In the genomic region with DNA sequence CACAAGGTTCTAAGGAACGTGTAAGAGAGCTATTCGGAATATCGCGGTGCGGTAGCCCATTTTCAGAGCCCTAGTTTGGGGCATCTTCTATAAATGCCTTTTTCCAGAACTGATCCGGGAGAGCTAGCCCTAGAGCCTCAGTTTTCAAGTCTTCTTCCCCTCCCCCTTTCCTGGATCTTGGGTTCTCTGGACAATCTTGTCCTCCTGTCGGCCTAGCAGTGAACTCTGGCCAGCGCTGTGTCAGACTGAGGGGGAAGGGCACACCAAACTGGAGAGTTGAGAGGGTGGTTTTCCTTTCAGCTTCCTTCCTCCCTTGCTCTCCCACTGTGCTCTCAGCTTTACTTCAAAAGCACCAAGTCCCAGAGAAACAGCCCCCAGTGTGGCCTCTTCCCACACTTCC, we compare ENCODE assay signal across 8 mouse cellular contexts. TPM values are rescaled to one million over a fixed set of nuclear protein-coding genes. Genes with fewer than 3 reads are reported as not detected.
DNase-seq lines count a peak whose midpoint lies in the region; ATAC-seq and TF ChIP-seq lines count a peak whose summit lies in the region.

No protein-coding gene starts in this region.

- H3K4me3 ChIP-seq in testis, adult 2 months (ENCODE audit: control insufficient read depth, low read depth, low read length): peak overlapping the region; percentile 82
- H3K4me3 ChIP-seq in forebrain, embryonic 15.5 days: peak overlapping the region; percentile 43
- H3K4me3 ChIP-seq in liver, embryonic 13.5 days (replicated peaks): peak overlapping the region; percentile 59
- H3K4me3 ChIP-seq in neural tube, embryonic 12.5 days: peak overlapping the region; percentile 50

- H3K27ac ChIP-seq in testis, adult 2 months (ENCODE audit: control insufficient read depth, insufficient read depth, low read depth, low read length): no peak overlapping the region; the same call in 1 of the 2 replicates
- H3K27ac ChIP-seq in forebrain, embryonic 15.5 days (replicated peaks): no peak overlapping the region
- no peak overlapping the region for H3K27ac ChIP-seq in liver, embryonic 13.5 days
- no peak overlapping the region for H3K27ac ChIP-seq in neural tube, embryonic 12.5 days

- TF ChIP-seq POLR2A in testis, adult 2 months (IDR thresholded peaks at IDR 0.05; ENCODE audit: control insufficient read depth, low read depth, low read length): no peak

- peaks cover 3% of the 10 kb centered on the region; the same call in 1 of the 2 replicates for H3K27me3 ChIP-seq in testis, adult 2 months (ENCODE audit: control insufficient read depth, insufficient read depth, low read length)
- H3K27me3 ChIP-seq in forebrain, embryonic 15.5 days: peaks cover 4% of the 10 kb centered on the region; the same call in 1 of the 2 replicates
- peaks cover 28% of the 10 kb centered on the region for H3K27me3 ChIP-seq in liver, embryonic 13.5 days
- peaks cover 34% of the 10 kb centered on the region for H3K27me3 ChIP-seq in neural tube, embryonic 12.5 days (replicated peaks)

- H3K36me3 ChIP-seq in testis, adult 2 months (ENCODE audit: control insufficient read depth, insufficient read depth, low read length): no peaks in the 10 kb centered on the region
- no peaks in the 10 kb centered on the region for H3K36me3 ChIP-seq in forebrain, embryonic 15.5 days
- H3K36me3 ChIP-seq in liver, embryonic 13.5 days: no peaks in the 10 kb centered on the region
- no peaks in the 10 kb centered on the region for H3K36me3 ChIP-seq in neural tube, embryonic 12.5 days

- no peak for DNase-seq in testis, postnatal 14 days (ENCODE audit: low spot score)
- peak; percentile 8 for DNase-seq in induced T-regulatory cell, adult 2 months (ENCODE audit: low read depth)
- no peak for DNase-seq in liver, embryonic 13.5 days
- no peak for DNase-seq in layer of hippocampus, adult 11-12 months (ENCODE audit: low spot score)

- TF ChIP-seq CTCF in testis, adult 2 months (IDR thresholded peaks at IDR 0.05; ENCODE audit: control insufficient read depth, insufficient read depth, insufficient replicate concordance, low read depth, low read length): no peak

- WGBS in forebrain, embryonic 15.5 days: 9% methylated on average over 8 of the region's 8 CpGs
- 1% methylated on average over 8 of the region's 8 CpGs for WGBS in liver, embryonic 13.5 days (ENCODE audit: insufficient replicate concordance)
- WGBS in neural tube, embryonic 12.5 days: 6% methylated on average over 8 of the region's 8 CpGs

- no peak overlapping the region for H3K9ac ChIP-seq in forebrain, embryonic 15.5 days (replicated peaks)
- peak overlapping the region; percentile 58; the same call in 1 of the 2 replicates for H3K9ac ChIP-seq in liver, embryonic 13.5 days
- H3K9ac ChIP-seq in neural tube, embryonic 12.5 days: no peak overlapping the region

- no peak for ATAC-seq in forebrain, embryonic 15.5 days (replicated peaks)
- peak; percentile 68 for ATAC-seq in liver, embryonic 13.5 days (ENCODE audit: low read depth)
- 0 out of 2 replicates have a peak, but pooled peaks have one; percentile 18 for ATAC-seq in neural tube, embryonic 12.5 days (ENCODE audit: low FRiP score, low read depth)
- ATAC-seq in megakaryocyte-erythroid progenitor cell, adult 5-6 weeks (replicated peaks; ENCODE audit: low FRiP score, low TSS enrichment, poor library complexity, severe bottlenecking): no peak

- H3K9me3 ChIP-seq in forebrain, embryonic 15.5 days: no peaks in the 10 kb centered on the region
- H3K9me3 ChIP-seq in liver, embryonic 13.5 days (replicated peaks): no peaks in the 10 kb centered on the region
- H3K9me3 ChIP-seq in neural tube, embryonic 12.5 days: no peaks in the 10 kb centered on the region

- H3K4me1 ChIP-seq in testis, adult 2 months (ENCODE audit: control insufficient read depth, insufficient read depth, low read length): peaks cover 9% of the 10 kb centered on the region
- peaks cover 12% of the 10 kb centered on the region for H3K4me1 ChIP-seq in forebrain, embryonic 15.5 days
- H3K4me1 ChIP-seq in liver, embryonic 13.5 days (replicated peaks): peaks cover 7% of the 10 kb centered on the region
- peaks cover 8% of the 10 kb centered on the region; the same call in 1 of the 2 replicates for H3K4me1 ChIP-seq in neural tube, embryonic 12.5 days

- peak overlapping the region; percentile 76 for H3K4me2 ChIP-seq in forebrain, embryonic 15.5 days (replicated peaks)
- peak overlapping the region; percentile 63 for H3K4me2 ChIP-seq in liver, embryonic 13.5 days
- peak overlapping the region; percentile 92 for H3K4me2 ChIP-seq in neural tube, embryonic 12.5 days (replicated peaks)

RNA-seq across cellular contexts. Expression of gene Arhgef5, which starts 1.0 kb away (rescaled TPM):
- polyA plus RNA-seq in testis, adult 2 months (2012; rRNA removed): 1.5 and 2.2 TPM in 2 replicates
- polyA plus RNA-seq in forebrain, embryonic 15.5 days (2015; fragmentation: Nextera tagmentation; extraction: Ambion mirVana): 1.8 and 2.2 TPM in 2 replicates
- 1.2 and 1.4 TPM in 2 replicates for polyA plus RNA-seq in liver, embryonic 13.5 days (2015; fragmentation: Nextera tagmentation; extraction: Ambion mirVana)
- polyA plus RNA-seq in neural tube, embryonic 12.5 days (2016; fragmentation: Nextera tagmentation; extraction: Ambion mirVana): 3.3 and 3.4 TPM in 2 replicates
- total RNA-seq in megakaryocyte-erythroid progenitor cell, adult 5-6 weeks (2014; fragmentation: Nextera tagmentation): 1.9 and 2.4 TPM in 2 replicates
- total RNA-seq in megakaryocyte-erythroid progenitor cell, adult 5-6 weeks (2017): 0.89 and 1.3 TPM in 2 replicates

RNA-seq across cellular contexts. Expression of gene Olfr47, which starts 35.0 kb away (rescaled TPM):
- not detected in 2 replicates for polyA plus RNA-seq in testis, adult 2 months (2012; rRNA removed)
- not detected in 2 replicates for polyA plus RNA-seq in forebrain, embryonic 15.5 days (2015; fragmentation: Nextera tagmentation; extraction: Ambion mirVana)
- not detected in 2 replicates for polyA plus RNA-seq in liver, embryonic 13.5 days (2015; fragmentation: Nextera tagmentation; extraction: Ambion mirVana)
- not detected in 2 replicates for polyA plus RNA-seq in neural tube, embryonic 12.5 days (2016; fragmentation: Nextera tagmentation; extraction: Ambion mirVana)
- total RNA-seq in megakaryocyte-erythroid progenitor cell, adult 5-6 weeks (2014; fragmentation: Nextera tagmentation): not detected in 2 replicates
- total RNA-seq in megakaryocyte-erythroid progenitor cell, adult 5-6 weeks (2017): not detected in 2 replicates

RNA-seq across cellular contexts. Expression of gene Nobox, which starts 43.0 kb away (rescaled TPM):
- 0.16 and 0.17 TPM in 2 replicates for polyA plus RNA-seq in testis, adult 2 months (2012; rRNA removed)
- not detected in 2 replicates for polyA plus RNA-seq in forebrain, embryonic 15.5 days (2015; fragmentation: Nextera tagmentation; extraction: Ambion mirVana)
- not detected in 2 replicates for polyA plus RNA-seq in liver, embryonic 13.5 days (2015; fragmentation: Nextera tagmentation; extraction: Ambion mirVana)
- polyA plus RNA-seq in neural tube, embryonic 12.5 days (2016; fragmentation: Nextera tagmentation; extraction: Ambion mirVana): not detected in 2 replicates
- total RNA-seq in megakaryocyte-erythroid progenitor cell, adult 5-6 weeks (2014; fragmentation: Nextera tagmentation): not detected in 2 replicates
- total RNA-seq in megakaryocyte-erythroid progenitor cell, adult 5-6 weeks (2017): not detected in 2 replicates

RNA-seq across cellular contexts. Expression of gene Olfr434, which starts 53.5 kb away (rescaled TPM):
- polyA plus RNA-seq in testis, adult 2 months (2012; rRNA removed): not detected in 2 replicates
- polyA plus RNA-seq in forebrain, embryonic 15.5 days (2015; fragmentation: Nextera tagmentation; extraction: Ambion mirVana): not detected in 2 replicates
- polyA plus RNA-seq in liver, embryonic 13.5 days (2015; fragmentation: Nextera tagmentation; extraction: Ambion mirVana): not detected in 2 replicates
- not detected in 2 replicates for polyA plus RNA-seq in neural tube, embryonic 12.5 days (2016; fragmentation: Nextera tagmentation; extraction: Ambion mirVana)
- total RNA-seq in megakaryocyte-erythroid progenitor cell, adult 5-6 weeks (2014; fragmentation: Nextera tagmentation): not detected in 2 replicates
- not detected in 2 replicates for total RNA-seq in megakaryocyte-erythroid progenitor cell, adult 5-6 weeks (2017)

Comparison
In these comparisons a context has a peak if more than half of its experiments do, and no peak if none do; other contexts are left out.
1. ATAC-seq: peak in liver, embryonic 13.5 days (single experiment) and neural tube, embryonic 12.5 days (single experiment); none in forebrain, embryonic 15.5 days (single experiment) and megakaryocyte-erythroid progenitor cell, adult 5-6 weeks (single experiment).
2. Peak in every context shown above with its lines, with median percentiles within 50 percentile points of each other: H3K4me3 ChIP-seq and H3K4me2 ChIP-seq.